Mouse (Mus musculus): ENCODE data around the gene Pla2g12b. TPM values are rescaled to one million over a fixed set of nuclear protein-coding genes. Genes with fewer than 3 reads are reported as not detected.

Gene Pla2g12b
- total RNA-seq, 4 experiments from 2014 or later = not detected

GRCm38 (mm10) chr10:59466626-59467025, 63.2 kb downstream of the Pla2g12b start:
- no peak for DNase-seq (ENCODE audit: low spot score in 2 of 2)

DNA sequence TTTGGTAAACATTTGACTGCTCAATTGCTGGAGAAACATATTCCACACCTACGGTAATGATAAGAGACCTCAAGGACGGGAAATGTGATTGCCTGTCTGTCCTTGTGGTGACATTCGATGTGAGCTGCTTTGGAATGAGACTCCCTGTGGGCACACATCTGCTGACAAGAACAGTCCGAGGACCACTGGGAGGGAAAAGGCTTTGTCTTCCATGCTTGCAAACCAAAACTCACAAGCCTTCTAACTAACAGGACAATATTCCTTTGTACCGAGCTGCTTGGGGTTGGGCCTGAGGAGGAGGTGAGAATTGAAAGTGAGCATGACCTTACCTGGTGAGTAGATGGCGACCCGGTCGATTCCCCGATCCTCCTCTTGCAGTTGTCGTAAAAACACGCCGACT, 63.8 kb downstream of the Pla2g12b start:
- DNase-seq (ENCODE audit: low spot score in 2 of 2) = no peak

- DNase-seq (ENCODE audit: low spot score in 2 of 2) = peak; percentile 28 to 52
Measured at GRCm38 (mm10) chr10:59470451-59470850, 67.0 kb downstream of the Pla2g12b start.

Other genes starting within 250 kb of the Pla2g12b start
- 1 to 10 TPM; 5.0 to 7.8 (median 6.5) TPM for gene Sept10, start 181.8 kb upstream of the Pla2g12b start, total RNA-seq (2022)
- under 1 TPM; 0.56 to 0.81 (median 0.59) TPM for gene Sowahc, start 181.7 kb upstream of the Pla2g12b start, total RNA-seq (2022)
- 10 to 100 TPM; 30.9 to 40.8 (median 32.1) TPM for gene P4ha1, start 80.4 kb upstream of the Pla2g12b start, total RNA-seq (2022)
- 100 to 1,000 TPM; 116 to 196 (median 125) TPM for gene Gm10273, start 8.0 kb upstream of the Pla2g12b start, total RNA-seq (2022)
- not detected for gene Oit3, start 38.1 kb downstream of the Pla2g12b start, total RNA-seq (2022)
- gene Gm10322, start 212.4 kb downstream of the Pla2g12b start, total RNA-seq (2022) = not detected
- gene Mcu, start 213.0 kb downstream of the Pla2g12b start, total RNA-seq (2022) = 10 to 100 TPM; 37.1 to 42.2 (median 41.1) TPM